Mouse (Mus musculus): ENCODE measurements at regions not wholly inside any gene's neighbourhood (a gene's known extent, or its start where the extent isn't known, plus 50 kb on each side); places are given as distances from the start of the nearest gene placed in this dataset.

DNA sequence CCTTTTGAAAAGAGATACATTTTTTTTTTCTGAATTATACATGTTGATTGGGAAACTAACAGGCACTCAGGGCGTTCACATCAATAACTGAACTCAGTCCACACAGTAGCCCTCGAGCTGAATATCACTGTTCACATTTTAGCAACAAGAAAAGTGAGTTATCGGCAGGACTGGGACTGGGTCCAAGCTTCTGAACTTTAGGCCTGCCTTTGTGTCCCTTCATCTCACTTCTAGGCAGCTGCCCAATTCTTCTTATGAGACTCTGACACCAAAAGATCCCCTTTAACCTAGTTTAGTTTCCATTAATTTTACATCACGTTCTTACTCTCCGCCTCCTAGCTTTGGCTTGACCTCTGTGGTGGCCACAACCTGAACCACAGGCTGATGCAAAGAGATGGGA lies 242.7 kb downstream of the Rsl24d1 start:
- Histone ChIP-seq H3K4me3 (ENCODE audit: low read depth, low read length) (no peak overlapping the region), H3K9me3 (ENCODE audit: control insufficient read depth, low read length) (no peaks in the 10 kb centered on the region), H3K27me3 (ENCODE audit: control insufficient read depth, insufficient read depth, low read length) (no peaks in the 10 kb centered on the region), H3K9ac (ENCODE audit: low read depth, low read length) (no peak overlapping the region), H3K4me2 (replicated peaks; ENCODE audit: low read depth, low read length) (no peak overlapping the region), H3K4me1 (replicated peaks; ENCODE audit: control insufficient read depth, insufficient read depth, low read length) (no peaks in the 10 kb centered on the region), H3K27ac (ENCODE audit: low read depth, low read length) (no peak overlapping the region), H3K36me3 (ENCODE audit: control insufficient read depth, insufficient read depth, low read length) (no peaks in the 10 kb centered on the region)
- ATAC-seq (ENCODE audit: low FRiP score) = no peak
- DNase-seq (ENCODE audit: low spot score) = no peak
- WGBS = 83% methylated on average over 5 of the region's 5 CpGs

DNA sequence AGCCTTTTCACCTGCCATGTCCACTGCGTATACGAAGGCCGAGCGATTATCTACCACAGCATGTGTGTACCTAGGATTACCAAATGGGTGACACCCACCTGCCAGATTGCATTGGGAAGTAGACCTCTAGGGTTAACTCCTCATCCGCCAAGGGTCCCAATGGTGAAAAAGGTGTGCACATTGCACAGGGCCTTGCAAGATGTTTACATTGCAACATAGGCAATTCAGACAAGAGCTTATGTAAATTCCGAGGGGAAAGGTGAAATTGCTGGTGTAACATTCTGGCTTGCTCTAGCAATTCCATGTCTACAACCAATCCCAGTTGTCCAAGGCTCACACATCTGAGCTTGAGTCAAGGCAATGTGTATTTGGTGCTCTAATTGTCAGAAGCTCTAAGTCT lies 245.7 kb downstream of the Rsl24d1 start:
- no peak overlapping the region for H3K9ac ChIP-seq (ENCODE audit: low read depth, low read length)
- no peak for ATAC-seq (ENCODE audit: low FRiP score)
- H3K27ac ChIP-seq (ENCODE audit: low read depth, low read length) = no peak overlapping the region
- DNase-seq (ENCODE audit: low spot score) = no peak
- H3K27me3 ChIP-seq (ENCODE audit: control insufficient read depth, insufficient read depth, low read length) = no peaks in the 10 kb centered on the region
- H3K4me3 ChIP-seq (ENCODE audit: low read depth, low read length) = no peak overlapping the region
- whole genome bisulfite sequencing = 98% methylated on average over 6 of the region's 6 CpGs
- H3K4me1 ChIP-seq (replicated peaks; ENCODE audit: control insufficient read depth, insufficient read depth, low read length) = no peaks in the 10 kb centered on the region
- no peak overlapping the region for H3K4me2 ChIP-seq (replicated peaks; ENCODE audit: low read depth, low read length)
- H3K36me3 ChIP-seq (ENCODE audit: control insufficient read depth, insufficient read depth, low read length) = no peaks in the 10 kb centered on the region
- no peaks in the 10 kb centered on the region for H3K9me3 ChIP-seq (ENCODE audit: control insufficient read depth, low read length)

DNA sequence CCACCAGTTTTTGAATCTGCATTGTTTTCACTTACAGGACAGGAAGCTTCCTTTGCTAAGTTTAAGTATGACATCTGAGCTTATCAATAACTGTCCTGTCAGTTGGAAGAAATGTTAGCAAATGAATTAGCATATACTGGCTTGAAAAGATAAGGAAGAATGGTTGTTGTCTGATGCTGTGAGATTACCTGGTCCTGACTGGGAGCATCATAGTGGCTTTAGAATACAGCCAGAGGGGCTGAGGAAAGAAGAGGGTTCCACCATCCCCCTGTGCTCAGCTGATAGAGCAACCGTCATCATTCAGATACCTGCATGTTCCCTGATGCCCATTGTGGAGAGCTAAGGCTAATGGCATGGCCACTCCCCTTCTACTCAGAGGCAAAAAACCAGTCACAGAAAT lies 267.5 kb downstream of the Rsl24d1 start:
- WGBS = 78% methylated on average over 1 of the region's 1 CpGs
- Histone ChIP-seq H3K9me3 (ENCODE audit: control insufficient read depth, low read length) (no peaks in the 10 kb centered on the region), H3K4me3 (ENCODE audit: low read depth, low read length) (no peak overlapping the region), H3K4me1 (replicated peaks; ENCODE audit: control insufficient read depth, insufficient read depth, low read length) (no peaks in the 10 kb centered on the region), H3K36me3 (ENCODE audit: control insufficient read depth, insufficient read depth, low read length) (no peaks in the 10 kb centered on the region), H3K9ac (ENCODE audit: low read depth, low read length) (no peak overlapping the region), H3K27me3 (ENCODE audit: control insufficient read depth, insufficient read depth, low read length) (no peaks in the 10 kb centered on the region), H3K4me2 (replicated peaks; ENCODE audit: low read depth, low read length) (no peak overlapping the region), H3K27ac (ENCODE audit: low read depth, low read length) (no peak overlapping the region)
- ATAC-seq (ENCODE audit: low FRiP score) = no peak
- no peak for DNase-seq (ENCODE audit: low spot score)

DNA sequence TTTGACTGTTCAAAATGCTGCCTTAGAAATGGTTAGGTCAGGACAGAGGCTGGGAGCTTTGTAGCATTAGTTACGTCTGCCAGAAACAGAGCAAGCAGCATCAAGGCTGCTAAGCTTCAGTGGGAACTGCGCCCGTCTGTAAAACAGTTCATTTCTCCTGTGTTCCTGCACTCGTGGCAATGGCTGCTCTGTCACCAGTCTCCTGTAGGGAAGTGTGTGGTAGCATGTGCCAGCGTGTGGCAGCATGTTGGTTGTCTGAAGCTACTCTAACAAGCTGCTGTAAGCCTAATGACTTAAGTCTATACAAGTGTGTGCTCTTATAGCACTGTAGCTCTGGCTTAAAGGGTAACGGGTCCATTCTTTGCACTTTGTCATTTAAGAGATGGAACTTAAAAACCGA lies 278.8 kb downstream of the Rsl24d1 start:
- no peak overlapping the region for H3K4me2 ChIP-seq (replicated peaks; ENCODE audit: low read depth, low read length)
- no peak overlapping the region for H3K9ac ChIP-seq (ENCODE audit: low read depth, low read length)
- no peak overlapping the region for H3K27ac ChIP-seq (ENCODE audit: low read depth, low read length)
- no peaks in the 10 kb centered on the region for H3K27me3 ChIP-seq (ENCODE audit: control insufficient read depth, insufficient read depth, low read length)
- no peaks in the 10 kb centered on the region for H3K9me3 ChIP-seq (ENCODE audit: control insufficient read depth, low read length)
- DNase-seq (ENCODE audit: low spot score) = no peak
- no peaks in the 10 kb centered on the region for H3K36me3 ChIP-seq (ENCODE audit: control insufficient read depth, insufficient read depth, low read length)
- WGBS = 81% methylated on average over 7 of the region's 7 CpGs
- no peak overlapping the region for H3K4me3 ChIP-seq (ENCODE audit: low read depth, low read length)
- no peak for ATAC-seq (ENCODE audit: low FRiP score)
- H3K4me1 ChIP-seq (replicated peaks; ENCODE audit: control insufficient read depth, insufficient read depth, low read length) = no peaks in the 10 kb centered on the region

DNA sequence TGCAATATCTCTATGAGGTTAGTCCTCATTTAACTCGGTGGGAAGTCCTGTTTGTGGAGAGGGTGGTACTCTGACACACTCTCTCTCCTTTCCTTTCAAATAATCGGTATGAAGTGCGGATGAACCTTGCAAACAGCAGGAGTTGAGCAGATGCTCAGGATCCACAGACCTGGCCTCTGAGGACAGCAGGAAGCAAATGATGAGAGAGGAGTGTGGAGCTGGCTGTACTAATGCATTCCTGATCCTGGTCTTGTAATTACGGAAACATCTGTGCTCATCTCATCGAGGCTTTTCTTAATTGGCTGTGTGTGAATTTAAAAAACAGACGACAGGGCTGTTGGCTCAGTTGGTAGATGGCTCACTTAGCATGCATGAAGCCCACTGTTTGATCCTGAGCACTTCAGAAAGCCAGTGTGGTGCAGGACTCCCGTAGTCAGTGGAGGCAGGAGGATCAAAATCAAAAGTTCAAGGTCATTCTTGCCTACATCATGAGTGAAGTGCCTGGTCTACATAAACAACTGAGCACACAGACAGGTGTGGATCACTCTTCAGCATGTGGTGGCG lies 300.2 kb downstream of the Rsl24d1 start:
- WGBS = 73% methylated on average over 8 of the region's 8 CpGs
- ATAC-seq (ENCODE audit: low FRiP score) = no peak
- no peak overlapping the region for H3K9ac ChIP-seq (ENCODE audit: low read depth, low read length)

DNA sequence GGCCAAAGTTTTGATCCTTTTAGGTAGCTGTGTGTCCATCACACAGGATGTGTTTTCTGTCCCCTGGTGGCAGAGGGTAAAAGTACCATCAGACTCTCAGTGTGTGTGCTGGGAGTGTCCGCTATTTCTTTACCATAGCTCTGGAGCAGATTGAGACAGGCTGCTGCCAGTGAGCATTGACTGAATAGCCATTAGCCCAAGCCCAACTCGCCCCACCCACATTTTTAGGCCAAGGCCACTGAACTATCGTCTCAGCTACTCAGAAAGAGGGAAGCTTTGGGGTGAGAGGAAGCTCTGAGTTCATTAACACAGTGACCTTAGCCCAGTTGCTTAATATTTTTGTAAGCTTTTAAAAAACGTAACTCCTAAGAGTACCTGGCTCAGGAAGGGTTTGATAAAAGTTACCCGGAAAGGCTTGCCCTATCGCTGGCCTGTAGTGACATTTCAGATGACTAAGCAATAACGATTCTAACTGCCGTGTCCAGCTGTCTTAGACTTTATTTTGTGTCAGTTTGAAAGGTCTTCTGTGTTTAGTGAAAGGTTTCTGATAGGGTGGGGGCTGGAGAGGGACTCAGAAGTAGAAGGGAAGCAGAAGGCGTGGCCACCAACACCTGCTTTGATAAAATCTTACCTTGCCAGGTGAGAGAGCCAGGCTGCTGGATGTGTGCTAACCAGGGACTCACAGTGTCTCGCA lies 303.0 kb downstream of the Rsl24d1 start:
- Histone ChIP-seq H3K36me3 (ENCODE audit: control insufficient read depth, insufficient read depth, low read length) (no peaks in the 10 kb centered on the region), H3K27me3 (ENCODE audit: control insufficient read depth, insufficient read depth, low read length) (no peaks in the 10 kb centered on the region), H3K4me1 (replicated peaks; ENCODE audit: control insufficient read depth, insufficient read depth, low read length) (no peaks in the 10 kb centered on the region), H3K9me3 (ENCODE audit: control insufficient read depth, low read length) (no peaks in the 10 kb centered on the region), H3K4me3 (ENCODE audit: low read depth, low read length) (no peak overlapping the region), H3K4me2 (replicated peaks; ENCODE audit: low read depth, low read length) (no peak overlapping the region), H3K27ac (ENCODE audit: low read depth, low read length) (no peak overlapping the region), H3K9ac (ENCODE audit: low read depth, low read length) (no peak overlapping the region)
- ATAC-seq (ENCODE audit: low FRiP score) (no peak), DNase-seq (ENCODE audit: low spot score) (no peak)
- 87% methylated on average over 10 of the region's 10 CpGs for WGBS

More for the DNA sequence above, 300.2 kb downstream of the Rsl24d1 start:
- DNase-seq (ENCODE audit: low spot score) = no peak
- no peaks in the 10 kb centered on the region for H3K9me3 ChIP-seq (ENCODE audit: control insufficient read depth, low read length)
- no peaks in the 10 kb centered on the region for H3K36me3 ChIP-seq (ENCODE audit: control insufficient read depth, insufficient read depth, low read length)
- H3K4me3 ChIP-seq (ENCODE audit: low read depth, low read length) = no peak overlapping the region
- H3K27me3 ChIP-seq (ENCODE audit: control insufficient read depth, insufficient read depth, low read length) = no peaks in the 10 kb centered on the region
- H3K27ac ChIP-seq (ENCODE audit: low read depth, low read length) = no peak overlapping the region
- H3K4me2 ChIP-seq (replicated peaks; ENCODE audit: low read depth, low read length) = no peak overlapping the region
- H3K4me1 ChIP-seq (replicated peaks; ENCODE audit: control insufficient read depth, insufficient read depth, low read length) = no peaks in the 10 kb centered on the region

Data from hindbrain, embryonic 11.5 days (tissue).